Mouse (Mus musculus) embryonic fibroblast, embryonic 13.5 days (primary cell): ENCODE results near the gene Arnt.

Experiments used
- CTCF ChIP-seq: IDR thresholded peaks from 2 replicates; pipeline ENCODE4 v1.5.1; 2011; ENCODE audit warnings: mild to moderate bottlenecking, control low read depth, low read length, moderate library complexity, borderline replicate concordance; ENCODE audit not compliant: insufficient read depth
- POLR2A ChIP-seq: IDR thresholded peaks from 2 replicates; pipeline ENCODE4 v1.6.1; 2011; ENCODE audit warnings: low read depth, mild to moderate bottlenecking, control low read depth, low read length, moderate library complexity

DNA sequence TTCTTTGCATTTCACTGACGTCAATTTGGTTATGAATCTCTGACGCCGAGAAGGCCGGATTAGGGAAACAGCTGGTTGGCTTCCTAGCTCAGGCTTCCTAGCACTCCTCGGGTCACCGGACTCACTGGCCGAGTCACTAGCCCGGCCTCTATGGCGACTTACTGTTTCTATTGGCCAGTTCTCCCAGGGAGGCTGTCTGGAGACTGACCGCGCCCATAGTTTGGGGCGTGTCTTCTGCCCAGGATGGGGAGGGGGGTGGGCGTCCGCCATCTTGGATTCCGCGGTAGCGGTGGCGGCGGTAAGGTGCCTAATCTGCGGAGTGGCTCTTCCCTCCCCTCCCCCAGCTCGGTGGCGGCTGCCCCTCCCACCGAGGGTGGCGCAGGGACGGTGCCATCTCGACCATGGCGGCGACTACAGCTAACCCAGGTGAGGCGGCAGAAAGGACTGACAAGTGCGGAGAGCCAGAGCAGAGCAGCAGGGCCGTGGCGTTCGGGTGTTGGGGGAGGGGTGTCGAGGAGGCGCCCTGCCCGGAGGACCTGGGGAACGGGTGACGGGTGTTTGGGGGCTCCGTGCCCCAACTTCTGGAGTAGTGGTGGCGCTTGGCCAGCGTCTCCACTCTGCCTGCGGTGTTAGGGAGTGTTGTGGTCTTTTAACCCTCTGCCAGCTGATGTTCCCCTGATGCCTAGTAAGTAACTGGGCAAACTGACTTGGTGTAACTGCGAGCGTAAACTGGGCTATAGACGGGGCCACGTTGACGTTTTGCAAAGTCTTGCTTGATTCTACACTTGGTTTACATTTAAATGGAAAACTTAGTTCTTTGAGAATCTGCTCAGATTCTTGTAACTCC is at the start of gene Arnt:
- TF ChIP-seq POLR2A = peak; percentile 76
- TF ChIP-seq CTCF = no peak
